Mouse (Mus musculus) MEL (cell line): ENCODE measurements around the gene Prkcg. TPM values are rescaled to one million over a fixed set of nuclear protein-coding genes. Genes with fewer than 3 reads are reported as not detected.

Experiments used
- DNase-seq: peaks from one replicate; pipeline ENCODE4 v3.0.0; 2011; ENCODE audit warnings: low read depth, low spot score
- H3K27ac ChIP-seq: 2 replicates; pipeline ENCODE4 v1.5.1; 2012; ENCODE audit warnings: low read depth, mild to moderate bottlenecking, control low read depth, low read length, moderate library complexity; ENCODE audit not compliant: control insufficient read depth
- H3K27me3 ChIP-seq, 2 experiments: fragments of 150-350 bp in 1 of 2; sonication (generic) in 1 of 2; 2 replicates each; pipeline ENCODE4 v1.6.1; 2012; ENCODE audit warnings: low read length in 2 of 2, mild to moderate bottlenecking in 2 of 2, improper control_type of control experiment in 1 of 2, moderate library complexity in 1 of 2; ENCODE audit not compliant: insufficient read depth in 2 of 2, control insufficient read depth in 1 of 2
- H3K36me3 ChIP-seq, 2 experiments: 2 replicates each; pipeline ENCODE4 v1.6.1; 2012 to 2014; ENCODE audit warnings: low read length in 2 of 2, improper control_type of control experiment in 1 of 2, inconsistent platforms in 1 of 2, mild to moderate bottlenecking in 1 of 2; ENCODE audit not compliant: insufficient read depth in 2 of 2, control insufficient read depth in 1 of 2
- H3K4me1 ChIP-seq, 2 experiments: fragments of 150-350 bp in 1 of 2; sonication (generic) in 1 of 2; 2 replicates each; pipeline ENCODE4 v1.6.1; 2012; ENCODE audit warnings: low read length in 2 of 2, improper control_type of control experiment in 1 of 2, mild to moderate bottlenecking in 1 of 2; ENCODE audit not compliant: insufficient read depth in 2 of 2, control insufficient read depth in 1 of 2
- H3K4me3 ChIP-seq, 2 experiments: fragments of 150-350 bp in 1 of 2; sonication (generic) in 1 of 2; 2 replicates each; pipeline ENCODE4 v1.5.1; 2012; ENCODE audit warnings: low read depth in 2 of 2, low read length in 2 of 2, mild to moderate bottlenecking in 2 of 2, moderate library complexity in 2 of 2, control low read depth in 1 of 2, improper control_type of control experiment in 1 of 2; ENCODE audit not compliant: control insufficient read depth in 1 of 2, insufficient read depth in 1 of 2
- H3K79me2 ChIP-seq: 2 replicates; pipeline ENCODE4 v1.6.1; 2012; ENCODE audit warnings: mild to moderate bottlenecking, low read length, moderate library complexity; ENCODE audit not compliant: control insufficient read depth, poor library complexity, insufficient read depth
- H3K9ac ChIP-seq: 2 replicates; pipeline ENCODE4 v1.6.1; 2012; ENCODE audit warnings: low read depth, mild to moderate bottlenecking, control low read depth, low read length, moderate library complexity; ENCODE audit not compliant: control insufficient read depth, poor library complexity, severe bottlenecking
- H3K9me3 ChIP-seq: fragments of 150-350 bp; sonication (generic); replicated peaks from 2 replicates; pipeline ENCODE4 v1.6.1; 2012; ENCODE audit warnings: mild to moderate bottlenecking, low read length, improper control_type of control experiment, moderate library complexity; ENCODE audit not compliant: insufficient read depth
- BHLHE40 ChIP-seq: IDR thresholded peaks from 2 replicates; pipeline ENCODE4 v1.6.1; 2012; ENCODE audit warnings: low read depth, mild to moderate bottlenecking, inconsistent platforms, low read length, improper control_type of control experiment, borderline replicate concordance
- CHD2 ChIP-seq: IDR thresholded peaks from 2 replicates; pipeline ENCODE4 v1.6.1; 2011; ENCODE audit warnings: low read length, improper control_type of control experiment
- CTCF ChIP-seq, 3 experiments: IDR thresholded peaks in 2 of 3; conservative IDR thresholded peaks in 1 of 3; 2 replicates each; pipeline ENCODE4 v1.5.1; 2011 to 2012; ENCODE audit warnings: low read length in 3 of 3, low read depth in 2 of 3, mild to moderate bottlenecking in 2 of 3, improper control_type of control experiment in 1 of 3, inconsistent platforms in 1 of 3, mixed read lengths in 1 of 3, moderate library complexity in 1 of 3; ENCODE audit not compliant: control insufficient read depth in 1 of 3, insufficient read depth in 1 of 3, poor library complexity in 1 of 3, severe bottlenecking in 1 of 3
- E2F4 ChIP-seq: IDR thresholded peaks from 2 replicates; pipeline ENCODE4 v1.6.1; 2011; ENCODE audit warnings: low read depth, low read length, improper control_type of control experiment, borderline replicate concordance
- EP300 ChIP-seq, 2 experiments: IDR thresholded peaks; 2 replicates each; pipeline ENCODE4 v1.6.1; 2011; ENCODE audit warnings: improper control_type of control experiment in 2 of 2, low read length in 2 of 2, low read depth in 1 of 2, mild to moderate bottlenecking in 1 of 2
- ETS1 ChIP-seq: IDR thresholded peaks from 2 replicates; pipeline ENCODE4 v1.6.1; 2012; ENCODE audit warnings: low read depth, mild to moderate bottlenecking, inconsistent platforms, low read length, improper control_type of control experiment, moderate library complexity
- GATA1 ChIP-seq: IDR thresholded peaks from 2 replicates; pipeline ENCODE4 v1.6.1; 2011; ENCODE audit warnings: low read depth, low read length, improper control_type of control experiment
- JUND ChIP-seq: IDR thresholded peaks from 2 replicates; pipeline ENCODE4 v1.6.1; 2011; ENCODE audit warnings: low read depth, mild to moderate bottlenecking, improper control_type of control experiment, low read length
- KAT2A ChIP-seq: conservative IDR thresholded peaks from 2 replicates; pipeline ENCODE4 v1.6.1; 2012; ENCODE audit warnings: low read depth, low read length, improper control_type of control experiment, inconsistent platforms
- MAFK ChIP-seq: IDR thresholded peaks from 2 replicates; pipeline ENCODE4 v1.6.1; 2011; ENCODE audit warnings: low read depth, mild to moderate bottlenecking, low read length, improper control_type of control experiment, borderline replicate concordance
- MAX ChIP-seq: IDR thresholded peaks from 2 replicates; pipeline ENCODE4 v1.6.1; 2011; ENCODE audit warnings: low read length, improper control_type of control experiment
- MAZ ChIP-seq: IDR thresholded peaks from 2 replicates; pipeline ENCODE4 v1.6.1; 2012; ENCODE audit warnings: low read depth, mild to moderate bottlenecking, inconsistent platforms, low read length, improper control_type of control experiment
- MEF2A ChIP-seq: IDR thresholded peaks from 2 replicates; pipeline ENCODE4 v1.6.1; 2014; ENCODE audit warnings: low read depth, mild to moderate bottlenecking, inconsistent platforms, low read length, improper control_type of control experiment; ENCODE audit not compliant: poor library complexity, insufficient replicate concordance, severe bottlenecking; ENCODE audit errors: extremely low read depth
- MXI1 ChIP-seq: IDR thresholded peaks from 2 replicates; pipeline ENCODE4 v1.6.1; 2011; ENCODE audit warnings: mild to moderate bottlenecking, low read depth, low read length, improper control_type of control experiment
- MYC ChIP-seq: IDR thresholded peaks from 2 replicates; pipeline ENCODE4 v1.6.1; 2011; ENCODE audit warnings: low read depth, mild to moderate bottlenecking, low read length, improper control_type of control experiment, moderate library complexity
- NELFE ChIP-seq: IDR thresholded peaks from 2 replicates; pipeline ENCODE4 v1.6.1; 2011; ENCODE audit warnings: low read depth, low read length, improper control_type of control experiment
- NRF1 ChIP-seq: IDR thresholded peaks from 2 replicates; pipeline ENCODE4 v1.6.1; 2014; ENCODE audit warnings: low read depth, mild to moderate bottlenecking, inconsistent platforms, low read length, improper control_type of control experiment, moderate library complexity; ENCODE audit not compliant: poor library complexity, insufficient read depth, severe bottlenecking
- POLR2AphosphoS2 ChIP-seq: IDR thresholded peaks from 2 replicates; pipeline ENCODE4 v1.6.1; 2011; ENCODE audit warnings: low read length, improper control_type of control experiment
- SMC3 ChIP-seq: IDR thresholded peaks from 2 replicates; pipeline ENCODE4 v1.6.1; 2011; ENCODE audit warnings: low read depth, low read length, improper control_type of control experiment
- TAL1 ChIP-seq: IDR thresholded peaks from 2 replicates; pipeline ENCODE4 v1.6.1; 2012; ENCODE audit warnings: mild to moderate bottlenecking, inconsistent platforms, low read length, moderate library complexity, mixed read lengths
- UBTF ChIP-seq: IDR thresholded peaks from 2 replicates; pipeline ENCODE4 v1.6.1; 2012; ENCODE audit warnings: low read depth, mild to moderate bottlenecking, inconsistent platforms, low read length, improper control_type of control experiment, moderate library complexity, borderline replicate concordance; ENCODE audit not compliant: insufficient read depth
- USF2 ChIP-seq, 2 experiments: IDR thresholded peaks; 2 replicates each; pipeline ENCODE4 v1.6.1; 2011 to 2012; ENCODE audit warnings: improper control_type of control experiment in 2 of 2, low read length in 2 of 2, borderline replicate concordance in 1 of 2, inconsistent platforms in 1 of 2, low read depth in 1 of 2, mild to moderate bottlenecking in 1 of 2; ENCODE audit not compliant: insufficient read depth in 1 of 2
- ZC3H11A ChIP-seq: IDR thresholded peaks from 2 replicates; pipeline ENCODE4 v1.6.1; 2012; ENCODE audit warnings: low read depth, mild to moderate bottlenecking, inconsistent platforms, low read length, improper control_type of control experiment
- ZKSCAN1 ChIP-seq: IDR thresholded peaks from 2 replicates; pipeline ENCODE4 v1.6.1; 2012; ENCODE audit warnings: low read depth, mild to moderate bottlenecking, inconsistent platforms, low read length, improper control_type of control experiment, moderate library complexity
- ZMIZ1 ChIP-seq: IDR thresholded peaks from 2 replicates; pipeline ENCODE4 v1.6.1; 2012; ENCODE audit warnings: low read depth, mild to moderate bottlenecking, inconsistent platforms, low read length, improper control_type of control experiment, moderate library complexity
- ZNF384 ChIP-seq: IDR thresholded peaks from 2 replicates; pipeline ENCODE4 v1.6.1; 2012; ENCODE audit warnings: low read depth, mild to moderate bottlenecking, inconsistent platforms, low read length, improper control_type of control experiment
- polyA plus RNA-seq, 2 experiments: library from polyadenylated mRNA; stranded (reverse) in 1 of 2; unstranded in 1 of 2; fragments of >175 nt in 1 of 2; fragments of >200 nt in 1 of 2; gene quantifications; 2 replicates each; pipeline versions ENCODE4 v1.2.1 to v1.2.4; 2012; ENCODE audit warnings: low replicate concordance in 2 of 2, low read depth in 1 of 2; ENCODE audit not compliant: insufficient read length in 2 of 2, insufficient read depth in 1 of 2, missing spikeins in 1 of 2
- total RNA-seq: library from RNA; depleted of rRNA; stranded (reverse); fragments of 300-350 nt; gene quantifications from 2 replicates; pipeline ENCODE4 v1.2.3, GENCODE M21; 2012

Gene Prkcg
- total and polyA plus RNA-seq, 3 experiments: 0.10 TPM; not detected in 2

GRCm38 (mm10) chr7:3332619-3333521 is 43.9 kb downstream of the Prkcg start, which contains the start of gene Cacng7:
Cacng7 (plus strand) TSS chr7:3332955.
- Histone ChIP-seq H3K36me3 (no peaks in the 10 kb centered on the region), H3K27ac (no peak within 1 kb of the TSS), H3K79me2 (no peaks in the 10 kb centered on the region), H3K9me3 (no peaks in the 10 kb centered on the region), H3K27me3 (peaks cover 0 to 1% of the 10 kb centered on the region in 2 experiments; a peak in 2 of 4 replicates), H3K9ac (no peak within 1 kb of the TSS), H3K4me3 (no peak within 1 kb of the TSS), H3K4me1 (no peaks in the 10 kb centered on the region)
- no peak for TF ChIP-seq TAL1
- TF ChIP-seq JUND: no peak
- no peak for TF ChIP-seq MEF2A
- TF ChIP-seq ZKSCAN1: no peak
- no peak for TF ChIP-seq BHLHE40
- no peak for TF ChIP-seq CHD2
- TF ChIP-seq POLR2AphosphoS2: no peak
- no peak for TF ChIP-seq MXI1
- TF ChIP-seq GATA1: no peak
- TF ChIP-seq NELFE: no peak
- no peak for TF ChIP-seq EP300 (IDR thresholded peaks at IDR 0.05; ENCODE audit: low read depth in 1 of 2, low read length in 2 of 2)
- no peak for TF ChIP-seq KAT2A
- no peak for TF ChIP-seq MYC
- TF ChIP-seq CTCF (IDR thresholded peaks at IDR 0.05 in 2 of 3, conservative IDR thresholded peaks at IDR 0.05 in 1 of 3; ENCODE audit: control insufficient read depth in 1 of 3, insufficient read depth in 1 of 3, low read depth in 2 of 3, low read length in 3 of 3, poor library complexity in 1 of 3, severe bottlenecking in 1 of 3): no peak
- no peak for TF ChIP-seq ZC3H11A
- TF ChIP-seq MAZ: no peak
- TF ChIP-seq E2F4: no peak
- TF ChIP-seq UBTF: no peak
- TF ChIP-seq NRF1: no peak
- no peak for DNase-seq

GRCm38 (mm10) chr7:3333542-3333941 is 44.6 kb downstream of the Prkcg start:
- H3K4me1 ChIP-seq: no peaks in the 10 kb centered on the region
- no peak overlapping the region for H3K27ac ChIP-seq
- H3K9me3 ChIP-seq: no peaks in the 10 kb centered on the region
- H3K4me3 ChIP-seq: no peak overlapping the region
- peaks cover 0 to 3% of the 10 kb centered on the region in 2 experiments; a peak in 2 of 4 replicates for H3K27me3 ChIP-seq
- H3K79me2 ChIP-seq: no peaks in the 10 kb centered on the region
- no peaks in the 10 kb centered on the region for H3K36me3 ChIP-seq
- TF ChIP-seq MXI1: no peak
- TF ChIP-seq USF2 (IDR thresholded peaks at IDR 0.05; ENCODE audit: borderline replicate concordance in 1 of 2, insufficient read depth in 1 of 2, low read depth in 1 of 2, low read length in 2 of 2): no peak
- TF ChIP-seq SMC3: no peak
- no peak for TF ChIP-seq E2F4
- TF ChIP-seq TAL1: no peak
- no peak for TF ChIP-seq EP300 (IDR thresholded peaks at IDR 0.05; ENCODE audit: low read depth in 1 of 2, low read length in 2 of 2)
- TF ChIP-seq ETS1: no peak
- TF ChIP-seq ZC3H11A: no peak
- no peak for TF ChIP-seq GATA1
- TF ChIP-seq ZMIZ1: no peak
- no peak for TF ChIP-seq MAFK
- no peak for TF ChIP-seq ZNF384
- no peak for TF ChIP-seq NRF1
- no peak for TF ChIP-seq MAX
- TF ChIP-seq, all 39 proteins: peak for 0
- no peak overlapping the region for H3K9ac ChIP-seq
- DNase-seq: no peak
